Mouse (Mus musculus) CH12.LX (cell line): ENCODE data around the gene Casp7. TPM values are rescaled to one million over a fixed set of nuclear protein-coding genes. Genes with fewer than 3 reads are reported as not detected.

Experiments used
- DNase-seq: peaks from one replicate; pipeline ENCODE4 v3.0.0-alpha.2; 2013; ENCODE audit errors: extremely low read depth
- H3K27ac ChIP-seq: 2 replicates; pipeline ENCODE4 v1.5.1; 2012; ENCODE audit warnings: low read depth, mild to moderate bottlenecking, control low read depth, moderate library complexity; ENCODE audit not compliant: insufficient read depth
- H3K27me3 ChIP-seq: replicated peaks from 2 replicates; pipeline ENCODE3; 2012; ENCODE audit warnings: inconsistent platforms
- H3K36me3 ChIP-seq, 2 experiments: replicated peaks in 1 of 2; 2 replicates each; pipeline versions ENCODE3 to v1.6.1; 2012; ENCODE audit warnings: inconsistent platforms in 1 of 2, low read length in 1 of 2, mild to moderate bottlenecking in 1 of 2, mixed read lengths in 1 of 2, moderate library complexity in 1 of 2; ENCODE audit not compliant: control insufficient read depth in 1 of 2, insufficient read depth in 1 of 2
- H3K4me1 ChIP-seq, 2 experiments: 2 replicates each; pipeline ENCODE4 v1.6.1; 2012; ENCODE audit warnings: inconsistent platforms in 1 of 2, moderate library complexity in 1 of 2; ENCODE audit not compliant: insufficient read depth in 2 of 2, control insufficient read depth in 1 of 2
- H3K4me2 ChIP-seq: 2 replicates; pipeline ENCODE4 v1.6.1; 2012; ENCODE audit warnings: low read depth, mild to moderate bottlenecking, control low read depth; ENCODE audit not compliant: poor library complexity, insufficient read depth, severe bottlenecking
- H3K4me3 ChIP-seq, 3 experiments: fragments of 150-350 bp in 1 of 3; sonication (generic) in 1 of 3; replicated peaks in 1 of 3; 2 replicates each; pipeline versions ENCODE3 to v1.5.1; 2011 to 2012; ENCODE audit warnings: low read depth in 2 of 3, low read length in 2 of 3, mild to moderate bottlenecking in 2 of 3, moderate library complexity in 2 of 3, control low read depth in 1 of 3, improper control_type of control experiment in 1 of 3, inconsistent platforms in 1 of 3, mixed read lengths in 1 of 3; ENCODE audit not compliant: poor library complexity in 1 of 3
- H3K79me2 ChIP-seq: replicated peaks from 2 replicates; pipeline ENCODE4 v1.6.1; 2012; ENCODE audit warnings: mild to moderate bottlenecking, moderate library complexity; ENCODE audit not compliant: control insufficient read depth, poor library complexity, insufficient read depth, severe bottlenecking; ENCODE audit errors: extremely low read depth
- H3K9ac ChIP-seq: 2 replicates; pipeline ENCODE4 v1.6.1; 2012; ENCODE audit warnings: low read depth, mild to moderate bottlenecking, control low read depth, moderate library complexity; ENCODE audit not compliant: insufficient read depth
- H3K9me3 ChIP-seq: replicated peaks from 2 replicates; pipeline ENCODE3; 2012; ENCODE audit warnings: low read length, inconsistent platforms, mixed read lengths
- BHLHE40 ChIP-seq: IDR thresholded peaks from 2 replicates; pipeline ENCODE4 v1.6.1; 2011; ENCODE audit warnings: mild to moderate bottlenecking, low read depth, low read length, improper control_type of control experiment
- CHD2 ChIP-seq: IDR thresholded peaks from 2 replicates; pipeline ENCODE4 v1.6.1; 2011; ENCODE audit warnings: low read length, improper control_type of control experiment
- E2F4 ChIP-seq: IDR thresholded peaks from 2 replicates; pipeline ENCODE4 v1.6.1; 2011; ENCODE audit warnings: low read depth, low read length, improper control_type of control experiment; ENCODE audit not compliant: insufficient replicate concordance
- ELF1 ChIP-seq: IDR thresholded peaks from 2 replicates; pipeline ENCODE4 v1.6.1; 2014; ENCODE audit warnings: low read depth, mild to moderate bottlenecking, inconsistent platforms, low read length, improper control_type of control experiment
- ETS1 ChIP-seq: conservative IDR thresholded peaks from 2 replicates; pipeline ENCODE4 v1.6.1; 2012; ENCODE audit warnings: low read depth, mild to moderate bottlenecking, inconsistent platforms, low read length, improper control_type of control experiment, moderate library complexity
- MAX ChIP-seq: IDR thresholded peaks from 2 replicates; pipeline ENCODE4 v1.6.1; 2011; ENCODE audit warnings: low read length, improper control_type of control experiment
- MEF2A ChIP-seq: IDR thresholded peaks from 2 replicates; pipeline ENCODE4 v1.6.1; 2014; ENCODE audit warnings: low read depth, mild to moderate bottlenecking, inconsistent platforms, low read length, improper control_type of control experiment, borderline replicate concordance
- MYC ChIP-seq: IDR thresholded peaks from 2 replicates; pipeline ENCODE4 v1.6.1; 2011; ENCODE audit warnings: low read depth, mild to moderate bottlenecking, improper control_type of control experiment, low read length
- NRF1 ChIP-seq: IDR thresholded peaks from 2 replicates; pipeline ENCODE4 v1.6.1; 2014; ENCODE audit warnings: low read depth, mild to moderate bottlenecking, inconsistent platforms, low read length, improper control_type of control experiment, moderate library complexity
- POLR2AphosphoS2 ChIP-seq: IDR thresholded peaks from 2 replicates; pipeline ENCODE4 v1.6.1; 2011; ENCODE audit warnings: low read depth, low read length, improper control_type of control experiment
- RAD21 ChIP-seq: IDR thresholded peaks from 2 replicates; pipeline ENCODE4 v1.6.1; 2011; ENCODE audit warnings: low read depth, mild to moderate bottlenecking, low read length, improper control_type of control experiment, moderate library complexity
- RCOR1 ChIP-seq: conservative IDR thresholded peaks from 2 replicates; pipeline ENCODE4 v1.6.1; 2012; ENCODE audit warnings: low read depth, mild to moderate bottlenecking, inconsistent platforms, low read length, improper control_type of control experiment
- TBP ChIP-seq: conservative IDR thresholded peaks from 2 replicates; pipeline ENCODE4 v1.6.1; 2011; ENCODE audit warnings: low read depth, low read length, improper control_type of control experiment
- TCF12 ChIP-seq: IDR thresholded peaks from 2 replicates; pipeline ENCODE4 v1.6.1; 2014; ENCODE audit warnings: low read depth, mild to moderate bottlenecking, inconsistent platforms, low read length, improper control_type of control experiment
- USF2 ChIP-seq: conservative IDR thresholded peaks from 2 replicates; pipeline ENCODE4 v1.6.1; 2011; ENCODE audit warnings: low read depth, low read length, improper control_type of control experiment
- ZC3H11A ChIP-seq: IDR thresholded peaks from 2 replicates; pipeline ENCODE4 v1.6.1; 2012; ENCODE audit warnings: low read depth, mild to moderate bottlenecking, inconsistent platforms, low read length, improper control_type of control experiment
- ZMIZ1 ChIP-seq: IDR thresholded peaks from 2 replicates; pipeline ENCODE4 v1.6.1; 2012; ENCODE audit warnings: low read depth, mild to moderate bottlenecking, inconsistent platforms, low read length, improper control_type of control experiment
- dilution Hi-C: fragments of 300-500 bp; cut with MboI; formaldehyde crosslinking; loops from 2 replicates; pipeline ENCODE4 v1.14.3; 2020; ENCODE audit warnings: low sequenced_read_pairs; ENCODE audit not compliant: extremely low pct_unique_long_range_greater_than_20kb, extremely low pct_ligation_motif_present
- in situ Hi-C: fragments of 300-500 bp; cut with MboI; formaldehyde crosslinking; loops from 3 replicates; pipeline ENCODE4 v1.14.3; 2019; ENCODE audit warnings: low sequenced_read_pairs, low pct_ligation_motif_present, low pct_unique_long_range_greater_than_20kb, mixed read lengths
- polyA plus RNA-seq: library from polyadenylated mRNA; unstranded; fragments of >175 nt; gene quantifications from 2 replicates; pipeline ENCODE4 v1.2.1, GENCODE M21; 2012; ENCODE audit warnings: low read depth; ENCODE audit not compliant: insufficient read length
- total RNA-seq, 2 experiments: library from RNA; depleted of rRNA; stranded (reverse); fragments of 300-350 nt in 1 of 2; fragments of >200 nt in 1 of 2; gene quantifications; 2 replicates each; pipeline ENCODE4 v1.2.3; 2012 to 2014

The Casp7 gene
- total and polyA plus RNA-seq, 3 experiments: 6.3 to 11.8 (median 6.8) TPM

DNA sequence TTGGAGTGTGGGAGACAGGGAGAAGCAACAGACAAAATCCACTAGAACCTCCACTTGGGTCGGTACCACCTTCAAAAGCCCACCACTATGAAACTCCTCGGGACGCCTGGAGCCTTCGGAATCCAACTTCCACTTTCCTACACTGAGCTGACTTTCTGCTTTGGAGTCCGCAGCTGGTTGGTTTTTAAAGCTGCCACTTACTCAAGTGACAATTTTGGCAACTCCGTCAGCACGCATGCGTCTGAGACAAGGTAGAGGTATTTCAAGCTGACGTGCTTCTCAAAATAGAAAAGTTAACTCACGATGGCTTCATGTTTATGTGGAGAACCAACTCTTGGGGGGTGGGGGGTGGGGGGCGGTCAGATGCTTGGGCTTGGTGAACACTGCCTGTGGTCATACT, 7.0 kb upstream of the Casp7 start, which contains the start of gene Nrap:
Gene Nrap (minus strand): TSS at position 159 of the 400 bp plus-strand sequence.
- Histone ChIP-seq H3K27me3 (peaks cover 5% of the 10 kb centered on the region), H3K36me3 (no peaks in the 10 kb centered on the region), H3K27ac (no peak within 1 kb of the TSS), H3K4me2 (peak within 1 kb of the TSS; percentile 44; the same call in 1 of the 2 replicates), H3K79me2 (no peaks in the 10 kb centered on the region), H3K9me3 (no peaks in the 10 kb centered on the region), H3K9ac (no peak within 1 kb of the TSS), H3K4me1 (peaks cover 0 to 12% of the 10 kb centered on the region in 2 experiments; a peak in 2 of 4 replicates), H3K4me3 (no peak within 1 kb of the TSS)
- dilution Hi-C loops: no loop called here
- DNase-seq: no peak
- in situ Hi-C loops: no loop called here
- no peak for TF ChIP-seq MYC
- TF ChIP-seq E2F4: no peak
- TF ChIP-seq TCF12: no peak
- peak; percentile 78 for TF ChIP-seq NRF1
- TF ChIP-seq MEF2A: peak; percentile 60; the same call in 1 of the 2 replicates
- TF ChIP-seq ETS1: no peak

DNA sequence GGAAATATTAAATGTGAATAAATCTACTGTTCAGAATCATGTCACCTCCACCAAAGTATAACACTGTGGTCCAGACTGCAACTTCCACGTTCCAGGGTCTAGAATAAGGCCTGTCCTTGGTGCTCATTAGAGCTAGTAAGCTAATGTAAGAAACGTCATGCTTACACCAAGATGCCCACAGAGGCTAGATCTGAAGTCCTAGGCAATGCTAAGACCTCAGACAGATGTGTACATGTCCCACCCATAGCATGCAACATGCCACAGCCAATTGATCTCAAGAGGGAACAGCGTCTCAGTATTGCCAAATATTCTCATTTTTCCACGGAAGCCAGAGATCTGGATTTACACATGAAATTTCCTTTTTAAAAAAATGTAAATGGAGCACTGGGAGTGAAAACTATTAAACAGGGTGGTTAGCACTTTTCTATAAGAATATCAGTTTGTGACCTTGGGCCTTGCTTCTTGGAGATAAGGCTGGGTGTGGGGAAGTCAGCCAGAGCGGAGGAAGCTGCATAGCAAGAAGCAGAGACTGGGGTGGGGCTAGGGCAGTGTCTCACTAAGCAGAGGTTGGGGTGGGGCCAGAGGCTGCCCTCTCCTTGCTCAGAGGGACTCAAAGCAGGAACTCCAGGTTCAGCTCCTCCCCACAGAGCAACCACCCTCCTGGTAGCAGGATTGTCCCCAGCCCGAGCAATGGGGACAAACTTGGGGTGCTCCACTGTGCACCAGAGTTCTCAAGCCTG, 5.5 kb upstream of the Casp7 start:
- Histone ChIP-seq H3K79me2 (no peaks in the 10 kb centered on the region), H3K4me1 (peaks cover 0 to 18% of the 10 kb centered on the region in 2 experiments; a peak in 2 of 4 replicates), H3K9me3 (no peaks in the 10 kb centered on the region), H3K36me3 (no peaks in the 10 kb centered on the region), H3K4me3 (no peak overlapping the region), H3K9ac (no peak overlapping the region), H3K4me2 (no peak overlapping the region), H3K27me3 (peaks cover 20% of the 10 kb centered on the region), H3K27ac (no peak overlapping the region)
- dilution Hi-C loops (no loop called here), in situ Hi-C loops (no loop called here)
- peak; percentile 27 for DNase-seq
- TF ChIP-seq MAX (no peak), BHLHE40 (no peak), TBP (no peak), CHD2 (no peak), POLR2AphosphoS2 (no peak), ZC3H11A (no peak), MEF2A (no peak)

DNA sequence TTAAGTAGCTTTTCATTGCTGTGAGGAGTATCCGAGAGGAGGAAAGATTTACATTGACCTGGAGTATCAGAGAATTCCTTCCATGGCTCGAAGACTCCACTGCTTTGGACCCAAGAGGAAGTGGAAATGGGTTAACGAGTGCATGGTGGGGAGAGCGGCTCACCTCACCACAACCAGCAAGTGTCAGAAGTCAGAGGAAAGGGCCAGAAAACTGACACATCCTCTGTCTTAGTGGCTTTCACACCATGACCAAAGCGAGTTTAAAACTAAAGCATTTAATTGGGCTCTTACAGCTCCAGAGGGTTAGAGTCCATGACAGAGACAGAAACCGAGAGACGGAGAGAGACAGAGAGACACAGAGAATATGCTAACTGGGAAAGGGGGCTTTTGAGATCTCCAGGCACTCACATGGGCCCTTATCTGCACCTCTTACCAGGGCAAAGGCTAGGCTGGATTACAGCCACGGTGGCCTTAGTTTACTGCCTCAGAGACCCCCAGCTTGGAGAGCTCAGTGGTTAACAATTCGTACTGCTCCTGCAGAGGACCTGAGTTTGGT, 3.5 kb upstream of the Casp7 start:
- dilution Hi-C loops: no loop called here
- in situ Hi-C loops: no loop called here
- no peak for DNase-seq
- H3K9ac ChIP-seq: no peak overlapping the region
- peaks cover 20% of the 10 kb centered on the region for H3K27me3 ChIP-seq
- H3K4me3 ChIP-seq: no peak overlapping the region
- H3K27ac ChIP-seq: no peak overlapping the region
- peaks cover 5 to 28% of the 10 kb centered on the region in 2 experiments; a peak in 3 of 4 replicates for H3K4me1 ChIP-seq
- no peaks in the 10 kb centered on the region for H3K79me2 ChIP-seq
- TF ChIP-seq MEF2A (no peak), ZMIZ1 (no peak), RCOR1 (no peak), TCF12 (no peak), USF2 (no peak), ELF1 (no peak), RAD21 (no peak)
- no peaks in the 10 kb centered on the region for H3K36me3 ChIP-seq
- H3K9me3 ChIP-seq: no peaks in the 10 kb centered on the region
- no peak overlapping the region for H3K4me2 ChIP-seq
